Mouse (Mus musculus) CH12.LX (cell line): ENCODE results near the gene Gm8369. TPM values are rescaled to one million over a fixed set of nuclear protein-coding genes. Genes with fewer than 3 reads are reported as not detected.

ENCODE experiments used
- DNase-seq: peaks from one replicate; pipeline ENCODE4 v3.0.0-alpha.2; 2013; ENCODE audit errors: extremely low read depth
- H3K27ac ChIP-seq: 2 replicates; pipeline ENCODE4 v1.5.1; 2012; ENCODE audit warnings: low read depth, mild to moderate bottlenecking, control low read depth, moderate library complexity; ENCODE audit not compliant: insufficient read depth
- H3K27me3 ChIP-seq: replicated peaks from 2 replicates; pipeline ENCODE3; 2012; ENCODE audit warnings: inconsistent platforms
- H3K36me3 ChIP-seq, 2 experiments: replicated peaks in 1 of 2; 2 replicates each; pipeline versions ENCODE3 to v1.6.1; 2012; ENCODE audit warnings: inconsistent platforms in 1 of 2, low read length in 1 of 2, mild to moderate bottlenecking in 1 of 2, mixed read lengths in 1 of 2, moderate library complexity in 1 of 2; ENCODE audit not compliant: control insufficient read depth in 1 of 2, insufficient read depth in 1 of 2
- H3K4me1 ChIP-seq, 2 experiments: 2 replicates each; pipeline ENCODE4 v1.6.1; 2012; ENCODE audit warnings: inconsistent platforms in 1 of 2, moderate library complexity in 1 of 2; ENCODE audit not compliant: insufficient read depth in 2 of 2, control insufficient read depth in 1 of 2
- H3K4me2 ChIP-seq: 2 replicates; pipeline ENCODE4 v1.6.1; 2012; ENCODE audit warnings: low read depth, mild to moderate bottlenecking, control low read depth; ENCODE audit not compliant: poor library complexity, insufficient read depth, severe bottlenecking
- H3K4me3 ChIP-seq, 3 experiments: fragments of 150-350 bp in 1 of 3; sonication (generic) in 1 of 3; replicated peaks in 1 of 3; 2 replicates each; pipeline versions ENCODE3 to v1.5.1; 2011 to 2012; ENCODE audit warnings: low read depth in 2 of 3, low read length in 2 of 3, mild to moderate bottlenecking in 2 of 3, moderate library complexity in 2 of 3, control low read depth in 1 of 3, improper control_type of control experiment in 1 of 3, inconsistent platforms in 1 of 3, mixed read lengths in 1 of 3; ENCODE audit not compliant: poor library complexity in 1 of 3
- H3K79me2 ChIP-seq: replicated peaks from 2 replicates; pipeline ENCODE4 v1.6.1; 2012; ENCODE audit warnings: mild to moderate bottlenecking, moderate library complexity; ENCODE audit not compliant: control insufficient read depth, poor library complexity, insufficient read depth, severe bottlenecking; ENCODE audit errors: extremely low read depth
- H3K9ac ChIP-seq: 2 replicates; pipeline ENCODE4 v1.6.1; 2012; ENCODE audit warnings: low read depth, mild to moderate bottlenecking, control low read depth, moderate library complexity; ENCODE audit not compliant: insufficient read depth
- H3K9me3 ChIP-seq: replicated peaks from 2 replicates; pipeline ENCODE3; 2012; ENCODE audit warnings: low read length, inconsistent platforms, mixed read lengths
- BHLHE40 ChIP-seq: IDR thresholded peaks from 2 replicates; pipeline ENCODE4 v1.6.1; 2011; ENCODE audit warnings: mild to moderate bottlenecking, low read depth, low read length, improper control_type of control experiment
- CHD1 ChIP-seq: IDR thresholded peaks from 2 replicates; pipeline ENCODE4 v1.6.1; 2012; ENCODE audit warnings: low read depth, low read length, improper control_type of control experiment, inconsistent platforms
- CHD2 ChIP-seq: IDR thresholded peaks from 2 replicates; pipeline ENCODE4 v1.6.1; 2011; ENCODE audit warnings: low read length, improper control_type of control experiment
- ELF1 ChIP-seq: IDR thresholded peaks from 2 replicates; pipeline ENCODE4 v1.6.1; 2014; ENCODE audit warnings: low read depth, mild to moderate bottlenecking, inconsistent platforms, low read length, improper control_type of control experiment
- ETS1 ChIP-seq: conservative IDR thresholded peaks from 2 replicates; pipeline ENCODE4 v1.6.1; 2012; ENCODE audit warnings: low read depth, mild to moderate bottlenecking, inconsistent platforms, low read length, improper control_type of control experiment, moderate library complexity
- GABPA ChIP-seq: IDR thresholded peaks from 2 replicates; pipeline ENCODE4 v1.6.1; 2012; ENCODE audit warnings: low read depth, low read length, improper control_type of control experiment, inconsistent platforms; ENCODE audit not compliant: insufficient replicate concordance
- HCFC1 ChIP-seq: IDR thresholded peaks from 2 replicates; pipeline ENCODE4 v1.6.1; 2012; ENCODE audit warnings: low read depth, mild to moderate bottlenecking, inconsistent platforms, low read length, improper control_type of control experiment
- JUN ChIP-seq: IDR thresholded peaks from 2 replicates; pipeline ENCODE4 v1.6.1; 2011; ENCODE audit warnings: low read depth, mild to moderate bottlenecking, low read length, improper control_type of control experiment, moderate library complexity; ENCODE audit not compliant: insufficient read depth
- JUND ChIP-seq: conservative IDR thresholded peaks from 2 replicates; pipeline ENCODE4 v1.6.1; 2011; ENCODE audit warnings: low read depth, low read length, improper control_type of control experiment
- KAT2A ChIP-seq: IDR thresholded peaks from 2 replicates; pipeline ENCODE4 v1.6.1; 2012; ENCODE audit warnings: low read length, improper control_type of control experiment, inconsistent platforms; ENCODE audit not compliant: insufficient replicate concordance
- MAFK ChIP-seq: IDR thresholded peaks from 2 replicates; pipeline ENCODE4 v1.6.1; 2011; ENCODE audit warnings: low read length, improper control_type of control experiment; ENCODE audit not compliant: insufficient replicate concordance
- MEF2A ChIP-seq: IDR thresholded peaks from 2 replicates; pipeline ENCODE4 v1.6.1; 2014; ENCODE audit warnings: low read depth, mild to moderate bottlenecking, inconsistent platforms, low read length, improper control_type of control experiment, borderline replicate concordance
- MXI1 ChIP-seq: IDR thresholded peaks from 2 replicates; pipeline ENCODE4 v1.6.1; 2011; ENCODE audit warnings: mild to moderate bottlenecking, low read depth, low read length, improper control_type of control experiment
- NRF1 ChIP-seq: IDR thresholded peaks from 2 replicates; pipeline ENCODE4 v1.6.1; 2014; ENCODE audit warnings: low read depth, mild to moderate bottlenecking, inconsistent platforms, low read length, improper control_type of control experiment, moderate library complexity
- POLR2A ChIP-seq: IDR thresholded peaks from 2 replicates; pipeline ENCODE4 v1.6.1; 2011; ENCODE audit warnings: low read depth, mild to moderate bottlenecking, improper control_type of control experiment, low read length
- RAD21 ChIP-seq: IDR thresholded peaks from 2 replicates; pipeline ENCODE4 v1.6.1; 2011; ENCODE audit warnings: low read depth, mild to moderate bottlenecking, low read length, improper control_type of control experiment, moderate library complexity
- RCOR1 ChIP-seq: conservative IDR thresholded peaks from 2 replicates; pipeline ENCODE4 v1.6.1; 2012; ENCODE audit warnings: low read depth, mild to moderate bottlenecking, inconsistent platforms, low read length, improper control_type of control experiment
- SIN3A ChIP-seq: IDR thresholded peaks from 2 replicates; pipeline ENCODE4 v1.6.1; 2012; ENCODE audit warnings: low read length, improper control_type of control experiment, inconsistent platforms
- TBP ChIP-seq: conservative IDR thresholded peaks from 2 replicates; pipeline ENCODE4 v1.6.1; 2011; ENCODE audit warnings: low read depth, low read length, improper control_type of control experiment
- TCF12 ChIP-seq: IDR thresholded peaks from 2 replicates; pipeline ENCODE4 v1.6.1; 2014; ENCODE audit warnings: low read depth, mild to moderate bottlenecking, inconsistent platforms, low read length, improper control_type of control experiment
- ZC3H11A ChIP-seq: IDR thresholded peaks from 2 replicates; pipeline ENCODE4 v1.6.1; 2012; ENCODE audit warnings: low read depth, mild to moderate bottlenecking, inconsistent platforms, low read length, improper control_type of control experiment
- ZMIZ1 ChIP-seq: IDR thresholded peaks from 2 replicates; pipeline ENCODE4 v1.6.1; 2012; ENCODE audit warnings: low read depth, mild to moderate bottlenecking, inconsistent platforms, low read length, improper control_type of control experiment
- ZNF384 ChIP-seq: IDR thresholded peaks from 2 replicates; pipeline ENCODE4 v1.6.1; 2012; ENCODE audit warnings: low read depth, low read length, improper control_type of control experiment, inconsistent platforms
- dilution Hi-C: fragments of 300-500 bp; cut with MboI; formaldehyde crosslinking; loops from 2 replicates; pipeline ENCODE4 v1.14.3; 2020; ENCODE audit warnings: low sequenced_read_pairs; ENCODE audit not compliant: extremely low pct_unique_long_range_greater_than_20kb, extremely low pct_ligation_motif_present
- in situ Hi-C: fragments of 300-500 bp; cut with MboI; formaldehyde crosslinking; loops from 3 replicates; pipeline ENCODE4 v1.14.3; 2019; ENCODE audit warnings: low sequenced_read_pairs, low pct_ligation_motif_present, low pct_unique_long_range_greater_than_20kb, mixed read lengths
- polyA plus RNA-seq: library from polyadenylated mRNA; unstranded; fragments of >175 nt; gene quantifications from 2 replicates; pipeline ENCODE4 v1.2.1, GENCODE M21; 2012; ENCODE audit warnings: low read depth; ENCODE audit not compliant: insufficient read length
- total RNA-seq, 2 experiments: library from RNA; depleted of rRNA; stranded (reverse); fragments of 300-350 nt in 1 of 2; fragments of >200 nt in 1 of 2; gene quantifications; 2 replicates each; pipeline ENCODE4 v1.2.3; 2012 to 2014

Gm8369 gene
- total and polyA plus RNA-seq, 3 experiments, result 1.2 to 4.3 (median 1.7) TPM

- dilution Hi-C loops (no loop called here), in situ Hi-C loops (no loop called here)
- Histone ChIP-seq H3K27ac (no peak overlapping the region), H3K36me3 (peaks cover 0 to 9% of the 10 kb centered on the region in 2 experiments), H3K79me2 (no peaks in the 10 kb centered on the region), H3K9ac (no peak overlapping the region), H3K4me3 (no peak overlapping the region), H3K4me1 (peaks cover 0 to 23% of the 10 kb centered on the region in 2 experiments; a peak in 3 of 4 replicates), H3K27me3 (no peaks in the 10 kb centered on the region), H3K4me2 (no peak overlapping the region), H3K9me3 (no peaks in the 10 kb centered on the region)
- DNase-seq, result no peak
- TF ChIP-seq JUN, result no peak
- no peak for TF ChIP-seq ZC3H11A
- TF ChIP-seq POLR2A, result no peak
- TF ChIP-seq ZNF384, result no peak
- no peak for TF ChIP-seq GABPA
- no peak for TF ChIP-seq CHD2
- TF ChIP-seq RAD21, result no peak
- TF ChIP-seq MAFK, result no peak
- no peak for TF ChIP-seq HCFC1
- TF ChIP-seq TBP, result no peak
- TF ChIP-seq JUND, result no peak
Measured at GRCm38 (mm10) chr19:11479714-11480113, 6.0 kb upstream of the Gm8369 start.

GRCm38 (mm10) chr19:11482684-11483083, 3.1 kb upstream of the Gm8369 start:
- TF ChIP-seq ZC3H11A (no peak), SIN3A (no peak), MEF2A (no peak), GABPA (no peak), CHD1 (no peak), ETS1 (no peak), NRF1 (no peak), ELF1 (no peak), HCFC1 (no peak), JUN (no peak), ZMIZ1 (no peak), RAD21 (no peak), TCF12 (no peak), BHLHE40 (no peak), MXI1 (no peak), RCOR1 (no peak), KAT2A (no peak)
- TF ChIP-seq, all 38 proteins: peak for 0
- Histone ChIP-seq H3K9ac (no peak overlapping the region), H3K79me2 (no peaks in the 10 kb centered on the region), H3K27ac (no peak overlapping the region), H3K36me3 (peaks cover 0 to 5% of the 10 kb centered on the region in 2 experiments), H3K4me1 (peaks cover 3 to 38% of the 10 kb centered on the region in 2 experiments; a peak in 3 of 4 replicates), H3K4me2 (no peak overlapping the region), H3K4me3 (no peak overlapping the region), H3K9me3 (no peaks in the 10 kb centered on the region), H3K27me3 (no peaks in the 10 kb centered on the region)
- dilution Hi-C loops, result no loop called here
- in situ Hi-C loops, result no loop called here
- no peak for DNase-seq
